Mouse (Mus musculus) neural tube, embryonic 12.5 days (tissue): ENCODE results near the gene Olfr1457. TPM values are rescaled to one million over a fixed set of nuclear protein-coding genes. Genes with fewer than 3 reads are reported as not detected.

Source experiments
- ATAC-seq: fragments of 200-750 bp; cut with Nextera tagmentation; 2 replicates; pipeline ENCODE4 v1.8.0; 2017; ENCODE audit warnings: low read depth, mild to moderate bottlenecking, moderate TSS enrichment, moderate library complexity; ENCODE audit not compliant: low FRiP score
- H3K27ac ChIP-seq: fragments of 300-500 bp; sonication (generic); 2 replicates; pipeline ENCODE4 v1.5.1; 2016
- H3K27me3 ChIP-seq: fragments of 300-500 bp; sonication (generic); replicated peaks from 2 replicates; pipeline ENCODE4 v1.6.1; 2016; ENCODE audit warnings: mild to moderate bottlenecking
- H3K36me3 ChIP-seq: fragments of 300-500 bp; sonication (generic); 2 replicates; pipeline ENCODE4 v1.6.1; 2016; ENCODE audit warnings: mild to moderate bottlenecking
- H3K4me1 ChIP-seq: fragments of 300-500 bp; sonication (generic); 2 replicates; pipeline ENCODE4 v1.6.1; 2016
- H3K4me2 ChIP-seq: fragments of 300-500 bp; sonication (generic); replicated peaks from 2 replicates; pipeline ENCODE4 v1.6.1; 2016; ENCODE audit warnings: mild to moderate bottlenecking
- H3K4me3 ChIP-seq: fragments of 300-500 bp; sonication (generic); 2 replicates; pipeline ENCODE4 v1.5.1; 2016
- H3K9ac ChIP-seq: fragments of 300-500 bp; sonication (generic); 2 replicates; pipeline ENCODE4 v1.6.1; 2016; ENCODE audit warnings: mild to moderate bottlenecking
- H3K9me3 ChIP-seq: fragments of 300-500 bp; sonication (generic); 2 replicates; pipeline ENCODE4 v1.6.1; 2016; ENCODE audit warnings: mild to moderate bottlenecking
- WGBS: fragments of 180-500 bp; shearing (Covaris S2); methylation state at CpG from one replicate; pipeline ENCODE4 v1.1.7; 2016; 5-methylcytosine and 5-hydroxymethylcytosine counted together
- polyA plus RNA-seq: library from polyadenylated mRNA; unstranded; fragments of >200 nt; fragmentation: Nextera tagmentation; extraction: Ambion mirVana; gene quantifications from 2 replicates; pipeline ENCODE4 v1.2.1, GENCODE M21; 2016

Gene Olfr1457
- not detected in 2 replicates for polyA plus RNA-seq

- Histone ChIP-seq H3K9me3 (peaks cover 7% of the 10 kb centered on the region; the same call in 1 of the 2 replicates), H3K4me3 (no peak within 1 kb of the TSS), H3K36me3 (no peaks in the 10 kb centered on the region), H3K27me3 (no peaks in the 10 kb centered on the region), H3K27ac (no peak within 1 kb of the TSS), H3K4me1 (no peaks in the 10 kb centered on the region), H3K4me2 (no peak within 1 kb of the TSS), H3K9ac (no peak within 1 kb of the TSS)
- 79% methylated on average over 2 of the region's 2 CpGs for WGBS
- no peak for ATAC-seq
Observed at GRCm38 (mm10) chr19:13097791-13098190, at the start of gene Olfr1457. Gene Olfr1457, minus strand, starts transcription at chr19:13097891.

GRCm38 (mm10) chr19:13106675-13107074 lies 9.0 kb upstream of the Olfr1457 start, which contains the start of gene Olfr1458:
Gene Olfr1458, minus strand, starts transcription at chr19:13106775.
- H3K9me3 ChIP-seq, result peaks cover 20% of the 10 kb centered on the region; the same call in 1 of the 2 replicates
- 87% methylated on average over 3 of the region's 3 CpGs for WGBS
- no peak within 1 kb of the TSS for H3K27ac ChIP-seq
- H3K4me1 ChIP-seq, result no peaks in the 10 kb centered on the region
- no peak within 1 kb of the TSS for H3K9ac ChIP-seq
- no peaks in the 10 kb centered on the region for H3K36me3 ChIP-seq
- H3K27me3 ChIP-seq, result no peaks in the 10 kb centered on the region
- no peak within 1 kb of the TSS for H3K4me3 ChIP-seq
- H3K4me2 ChIP-seq, result no peak within 1 kb of the TSS
- ATAC-seq, result no peak

- Histone ChIP-seq H3K4me1 (no peaks in the 10 kb centered on the region), H3K27ac (no peak overlapping the region), H3K27me3 (no peaks in the 10 kb centered on the region), H3K4me2 (no peak overlapping the region), H3K36me3 (no peaks in the 10 kb centered on the region), H3K9me3 (peaks cover 16% of the 10 kb centered on the region; the same call in 1 of the 2 replicates), H3K4me3 (no peak overlapping the region), H3K9ac (no peak overlapping the region)
- WGBS, result 81% methylated on average over 1 of the region's 1 CpGs
- ATAC-seq, result no peak
Observed at GRCm38 (mm10) chr19:13093908-13094307, 3.8 kb downstream of the Olfr1457 start.

GRCm38 (mm10) chr19:13060310-13060709 lies 37.4 kb downstream of the Olfr1457 start, which contains the start of gene Olfr1454:
Gene Olfr1454, plus strand, starts transcription at chr19:13060610.
- 80% methylated on average over 2 of the region's 2 CpGs for WGBS
- Histone ChIP-seq H3K36me3 (no peaks in the 10 kb centered on the region), H3K4me1 (no peaks in the 10 kb centered on the region), H3K9me3 (peaks cover 23% of the 10 kb centered on the region), H3K27me3 (no peaks in the 10 kb centered on the region), H3K9ac (no peak within 1 kb of the TSS), H3K27ac (no peak within 1 kb of the TSS), H3K4me3 (no peak within 1 kb of the TSS), H3K4me2 (no peak within 1 kb of the TSS)
- no peak for ATAC-seq

Other genes with a start within 250 kb of the Olfr1457 start
- gene Olfr1444, start 240.6 kb downstream of the Olfr1457 start, polyA plus RNA-seq, result not detected in 2 replicates
- not detected in 2 replicates for gene Olfr1445, start 214.0 kb downstream of the Olfr1457 start, polyA plus RNA-seq
- not detected in 2 replicates for gene Olfr1446, start 204.4 kb downstream of the Olfr1457 start, polyA plus RNA-seq
- gene Olfr1447, start 194.1 kb downstream of the Olfr1457 start, polyA plus RNA-seq, result not detected in 2 replicates
- not detected in 2 replicates for gene Olfr1448, start 173.5 kb downstream of the Olfr1457 start, polyA plus RNA-seq
- not detected in 2 replicates for gene Olfr1449, start 167.1 kb downstream of the Olfr1457 start, polyA plus RNA-seq
- gene Olfr1450, start 147.6 kb downstream of the Olfr1457 start, polyA plus RNA-seq, result not detected in 2 replicates
- not detected in 2 replicates for gene Olfr1451, start 102.9 kb downstream of the Olfr1457 start, polyA plus RNA-seq
- not detected in 2 replicates for gene Olfr1453, start 69.6 kb downstream of the Olfr1457 start, polyA plus RNA-seq
- gene Olfr1454, start 37.3 kb downstream of the Olfr1457 start, polyA plus RNA-seq, result not detected in 2 replicates
- not detected in 2 replicates for gene Olfr1458, start 8.9 kb upstream of the Olfr1457 start, polyA plus RNA-seq
- not detected in 2 replicates for gene Olfr1459, start 51.7 kb upstream of the Olfr1457 start, polyA plus RNA-seq
- not detected in 2 replicates for gene Olfr1461, start 65.1 kb upstream of the Olfr1457 start, polyA plus RNA-seq
- gene Olfr1462, start 87.8 kb upstream of the Olfr1457 start, polyA plus RNA-seq, result not detected in 2 replicates
- not detected in 2 replicates for gene Olfr1463, start 133.4 kb upstream of the Olfr1457 start, polyA plus RNA-seq
- gene Olfr1465, start 217.7 kb upstream of the Olfr1457 start, polyA plus RNA-seq, result not detected in 2 replicates
- not detected in 2 replicates for gene Olfr1466, start 241.0 kb upstream of the Olfr1457 start, polyA plus RNA-seq